Mouse (Mus musculus): ENCODE measurements around the gene Fam162b.

The Fam162b gene

DNA sequence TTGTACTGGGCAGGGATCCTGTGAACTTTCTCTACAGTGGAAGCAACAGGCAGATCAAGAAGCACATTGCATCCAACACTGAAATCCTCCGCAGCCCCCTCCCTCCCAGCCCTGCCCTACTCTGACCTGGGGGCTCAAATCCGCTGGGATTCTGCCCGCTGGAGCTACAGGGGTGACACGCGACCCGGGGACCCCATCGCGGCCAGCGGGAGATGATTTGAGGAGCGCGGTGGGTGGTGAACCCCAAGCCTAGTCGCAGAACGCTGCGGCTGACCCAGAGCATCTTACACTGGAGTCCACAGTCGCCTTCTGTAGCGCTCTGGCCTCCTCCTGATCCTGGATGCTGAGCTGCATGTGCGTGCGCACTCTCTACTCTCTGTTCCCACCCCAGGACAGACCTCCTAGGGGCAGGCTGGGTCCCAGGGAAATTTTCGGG lies at the start of gene Fam162b:
Gene Fam162b, minus strand, starts transcription at position 379 of the 436 bp plus-strand sequence.
- no peak for DNase-seq (ENCODE audit: low read depth, low spot score)

- DNase-seq (ENCODE audit: low read depth, low spot score), result no peak
These were observed 41.3 kb upstream of the Fam162b start, which contains the start of gene Gprc6a for GRCm38 (mm10) chr10:51631411-51632136. Gene Gprc6a, minus strand, starts transcription at chr10:51631461.

DNA sequence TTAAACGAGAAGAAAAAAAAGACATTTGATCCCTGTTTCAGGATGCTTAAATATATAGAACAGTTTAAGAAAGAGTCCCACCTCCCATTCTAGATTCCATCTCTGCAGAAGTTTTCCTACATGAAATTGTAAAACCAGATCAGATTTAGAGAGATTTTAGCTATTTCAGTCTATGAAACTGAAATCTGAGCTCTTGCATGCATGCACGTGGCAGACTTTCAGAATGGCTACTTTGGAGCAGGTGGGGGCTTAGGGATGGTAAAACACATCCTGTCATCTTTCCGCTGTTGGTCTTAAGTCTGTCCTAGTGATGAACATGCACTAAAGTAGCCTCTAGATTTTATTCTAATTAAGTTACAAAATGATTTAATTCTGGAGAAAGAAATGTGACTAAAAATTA lies 30.9 kb upstream of the Fam162b start:
- no peak for DNase-seq (ENCODE audit: low read depth, low spot score)

DNA sequence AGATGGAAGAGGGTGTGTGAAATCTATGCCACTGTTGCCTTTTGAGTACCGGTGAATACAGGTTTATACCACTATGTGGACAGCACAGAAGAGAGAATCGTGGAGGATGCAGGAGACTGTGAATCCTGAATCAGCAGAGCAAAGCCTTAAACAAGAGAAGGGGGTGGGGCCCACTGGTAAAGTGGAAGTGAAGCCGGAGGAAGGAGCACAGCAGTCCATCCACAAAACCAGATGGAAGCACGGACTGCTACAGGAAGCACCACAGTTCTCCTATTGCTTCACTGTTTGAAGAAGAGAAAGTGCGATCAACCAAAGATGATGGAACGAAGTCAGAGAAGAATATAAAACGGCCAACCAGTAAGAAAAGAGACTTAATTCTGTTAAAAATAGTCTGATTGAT lies 29.8 kb upstream of the Fam162b start:
- DNase-seq (ENCODE audit: low read depth, low spot score), result no peak

GRCm38 (mm10) chr10:51618538-51618937 lies 28.2 kb upstream of the Fam162b start:
- DNase-seq (ENCODE audit: low read depth, low spot score), result no peak

DNA sequence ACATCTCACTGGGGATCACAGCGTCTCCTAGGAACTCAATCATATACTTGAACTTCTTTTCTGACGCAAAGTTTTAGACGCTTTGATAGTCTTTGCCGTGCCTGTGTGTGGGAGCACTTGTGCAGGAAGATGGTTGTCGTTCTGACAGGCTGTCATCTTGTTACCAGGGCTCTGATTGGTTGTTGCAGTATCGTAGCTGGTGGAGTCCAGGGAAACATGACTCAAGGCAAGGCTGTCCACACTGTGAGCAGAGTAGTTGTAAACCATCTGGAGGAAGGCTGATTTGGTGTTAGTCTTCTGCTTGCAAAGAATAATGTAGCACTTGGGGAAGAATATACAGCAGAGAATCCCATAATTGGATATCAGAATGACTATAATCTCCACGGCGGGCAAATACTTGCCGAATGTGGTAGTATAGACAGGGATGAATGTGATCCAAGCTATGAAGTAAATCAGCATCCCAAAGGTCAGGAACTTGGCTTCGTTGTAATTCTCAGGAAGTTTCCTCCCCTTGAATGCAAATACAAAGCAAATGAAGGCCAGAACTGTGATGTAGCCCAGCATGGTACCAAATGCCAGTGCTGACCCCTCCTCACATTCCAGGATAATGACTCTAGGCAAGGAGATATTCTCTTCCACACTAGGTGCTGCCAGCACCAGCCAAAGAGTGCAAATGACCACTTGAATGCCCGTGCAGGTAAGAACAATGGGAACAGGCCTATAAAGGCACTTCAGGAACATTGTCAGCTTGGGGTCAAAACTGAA lies 24.7 kb upstream of the Fam162b start:
- no peak for DNase-seq (ENCODE audit: low read depth, low spot score)

DNA sequence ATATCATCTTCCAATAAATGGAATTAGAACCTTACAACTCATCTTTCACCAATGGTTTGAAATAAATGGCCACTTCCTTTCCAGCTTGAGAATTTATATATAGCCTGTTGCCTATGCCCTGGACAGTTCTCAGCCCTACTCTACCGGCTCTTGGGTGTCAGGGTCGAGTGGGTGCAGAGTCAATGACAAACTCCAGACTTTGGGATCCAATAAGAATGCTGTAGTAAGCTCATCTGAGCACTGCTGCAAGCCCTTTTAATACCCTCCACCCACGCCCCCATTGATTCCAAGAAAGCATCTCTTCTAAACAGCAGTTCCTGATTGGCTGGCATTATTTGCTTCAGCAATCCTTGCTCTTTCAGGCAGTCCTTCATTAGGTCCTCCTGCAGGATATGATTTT lies 23.1 kb upstream of the Fam162b start:
- DNase-seq (ENCODE audit: low read depth, low spot score), result no peak

- no peak for DNase-seq (ENCODE audit: low read depth, low spot score)
These were observed 21.8 kb upstream of the Fam162b start for GRCm38 (mm10) chr10:51611969-51612682.

GRCm38 (mm10) chr10:51609741-51610425 lies 19.6 kb upstream of the Fam162b start:
- DNase-seq (ENCODE audit: low read depth, low spot score), result no peak

- no peak for DNase-seq (ENCODE audit: low read depth, low spot score)
These were observed 6.8 kb upstream of the Fam162b start for GRCm38 (mm10) chr10:51596928-51597635.

DNA sequence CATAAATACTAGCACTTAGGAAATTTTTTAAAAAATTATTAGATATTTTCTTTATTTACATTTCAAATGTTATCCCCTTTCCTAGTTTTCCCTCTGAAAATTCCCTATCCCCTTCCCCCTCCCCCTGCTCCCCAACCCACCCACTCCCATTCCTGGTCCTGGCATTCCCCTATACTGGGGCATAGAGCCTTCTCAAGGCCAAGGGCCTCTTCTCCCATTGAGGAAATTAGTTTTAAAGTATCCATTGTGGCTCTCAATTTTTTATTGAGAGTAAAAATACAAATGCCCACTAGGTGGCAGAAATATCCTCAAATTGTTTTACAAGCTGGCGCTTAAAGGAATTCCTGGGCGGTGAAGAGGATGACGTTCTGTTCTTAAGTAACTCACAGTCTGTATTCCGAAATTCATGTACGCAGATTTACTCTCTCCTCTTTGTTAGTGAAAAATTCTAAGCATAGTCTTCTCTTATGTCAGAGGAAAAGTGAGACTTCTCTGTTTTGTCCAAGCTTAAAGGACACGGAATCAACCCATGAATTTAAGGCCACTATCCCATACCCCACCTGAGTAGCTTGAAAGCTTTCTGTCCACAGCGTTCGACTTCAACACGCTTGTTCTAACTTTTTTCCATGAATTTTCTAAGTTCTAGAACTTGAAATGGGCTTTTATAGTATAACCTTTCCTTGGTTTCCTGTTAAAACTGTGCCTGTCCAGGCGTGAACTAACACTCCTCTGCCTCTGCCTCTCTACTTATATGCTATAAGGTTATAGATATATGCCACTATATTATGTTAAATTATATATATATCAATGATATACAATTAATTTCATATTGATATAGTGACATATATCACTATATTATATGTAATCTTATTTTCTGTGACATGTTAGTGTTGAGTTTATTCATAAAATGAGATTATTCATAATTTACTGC lies 4.9 kb upstream of the Fam162b start:
- peak; percentile 45 for DNase-seq (ENCODE audit: low read depth, low spot score)

- no peak for DNase-seq (ENCODE audit: low read depth, low spot score)
These were observed 1.3 kb upstream of the Fam162b start for GRCm38 (mm10) chr10:51591574-51591973.

GRCm38 (mm10) chr10:51584919-51585318 lies 5.4 kb downstream of the Fam162b start:
- no peak for DNase-seq (ENCODE audit: low read depth, low spot score)

- DNase-seq (ENCODE audit: low read depth, low spot score), result no peak
These were observed 5.9 kb downstream of the Fam162b start for GRCm38 (mm10) chr10:51584378-51584777.

GRCm38 (mm10) chr10:51571225-51571996 lies 18.9 kb downstream of the Fam162b start:
- no peak for DNase-seq (ENCODE audit: low read depth, low spot score)

DNA sequence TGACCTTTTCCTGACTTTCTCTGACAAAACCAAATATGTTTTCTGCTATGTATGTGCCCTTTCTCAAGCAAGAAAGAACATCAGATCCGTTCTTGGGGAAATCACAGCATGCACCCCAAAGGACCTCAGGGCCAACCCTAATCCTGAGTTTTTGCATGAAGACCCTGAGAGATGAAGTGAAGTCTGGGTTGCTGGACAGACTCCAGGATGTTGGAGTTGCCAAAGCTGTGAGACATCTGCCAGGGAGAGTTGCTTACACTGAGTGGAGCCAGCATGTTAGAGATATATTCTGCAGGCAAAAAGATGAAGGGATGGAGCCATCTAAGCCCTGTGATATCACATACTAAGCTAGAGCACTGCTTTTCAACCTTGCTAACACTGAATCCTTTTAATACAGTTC lies 34.3 kb downstream of the Fam162b start:
- DNase-seq (ENCODE audit: low read depth, low spot score), result no peak

DNA sequence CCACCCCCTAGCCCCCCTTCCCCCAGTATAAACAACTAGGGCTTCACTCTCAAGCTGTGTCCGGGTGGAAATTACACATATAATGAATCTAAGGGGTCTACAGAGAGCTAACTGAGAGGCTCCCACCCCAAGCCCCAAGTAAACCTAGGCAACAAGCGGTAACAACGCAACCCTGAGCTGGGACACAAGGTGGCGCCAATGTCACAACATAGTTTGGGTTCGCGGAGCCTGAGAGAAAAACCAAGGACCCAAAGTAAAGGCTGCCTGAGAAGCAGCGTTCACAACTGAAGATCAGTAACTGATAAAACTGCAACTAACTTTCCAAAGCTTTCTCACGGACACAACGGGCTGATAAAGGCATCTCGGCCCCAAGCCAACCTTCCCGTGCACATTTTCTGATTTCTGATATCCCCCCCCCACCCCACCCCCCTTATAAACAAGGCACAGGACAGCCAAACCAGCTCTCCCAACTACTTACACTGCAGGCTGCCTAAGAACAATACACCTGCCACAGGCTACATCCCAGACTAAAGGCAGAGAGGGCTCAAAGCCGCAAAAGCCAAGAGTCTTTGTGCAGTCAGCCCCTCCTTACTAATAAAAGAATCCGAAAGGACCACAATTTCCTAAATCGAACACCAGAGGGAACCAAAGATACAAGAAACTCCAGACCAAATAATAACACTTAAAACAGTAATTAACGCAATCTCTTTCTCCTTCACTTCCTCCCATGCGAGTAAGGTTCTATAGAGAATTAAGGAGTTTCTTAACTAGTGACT lies 36.8 kb downstream of the Fam162b start:
- DNase-seq (ENCODE audit: low read depth, low spot score), result peak; percentile 59
